Mouse (Mus musculus) hindbrain, embryonic 14.5 days (tissue): ENCODE results near the gene G530012D18Rik. TPM values are rescaled to one million over a fixed set of nuclear protein-coding genes. Genes with fewer than 3 reads are reported as not detected.
"Not testable (repeated sequence)": the region's sequence is repeated elsewhere in the genome, so short reads cannot be mapped to it uniquely, and the experiment has no call there.

ENCODE experiments used
- ATAC-seq: fragments of 200-750 bp; cut with Nextera tagmentation; 2 replicates; pipeline ENCODE4 v1.8.0; 2017; ENCODE audit warnings: moderate number of reproducible peaks, mild to moderate bottlenecking, moderate TSS enrichment, moderate library complexity; ENCODE audit not compliant: low FRiP score
- DNase-seq: peaks from one replicate; pipeline ENCODE4 v3.0.0-alpha.2; 2015; ENCODE audit warnings: low spot score
- H3K27ac ChIP-seq: fragments of 300-500 bp; sonication (generic); 2 replicates; pipeline ENCODE4 v1.5.1; 2014; ENCODE audit warnings: mild to moderate bottlenecking, moderate library complexity
- H3K27me3 ChIP-seq: fragments of 300-500 bp; sonication (generic); 2 replicates; pipeline ENCODE4 v1.6.1; 2014; ENCODE audit warnings: mild to moderate bottlenecking, low read length, mixed read lengths; ENCODE audit not compliant: control insufficient read depth, insufficient read depth
- H3K36me3 ChIP-seq: fragments of 300-500 bp; sonication (generic); replicated peaks from 2 replicates; pipeline ENCODE4 v1.6.1; 2014; ENCODE audit not compliant: control insufficient read depth, insufficient read depth
- H3K4me1 ChIP-seq: fragments of 300-500 bp; sonication (generic); replicated peaks from 2 replicates; pipeline ENCODE4 v1.6.1; 2014; ENCODE audit warnings: antibody characterized with exemption, low read length, mixed read lengths; ENCODE audit not compliant: control insufficient read depth, insufficient read depth
- H3K4me2 ChIP-seq: fragments of 300-500 bp; sonication (generic); replicated peaks from 2 replicates; pipeline ENCODE4 v1.6.1; 2014; ENCODE audit warnings: mild to moderate bottlenecking, moderate library complexity
- H3K4me3 ChIP-seq: fragments of 300-500 bp; sonication (generic); replicated peaks from 2 replicates; pipeline ENCODE4 v1.5.1; 2014; ENCODE audit warnings: mild to moderate bottlenecking, low read length
- H3K9ac ChIP-seq: fragments of 300-500 bp; sonication (generic); 2 replicates; pipeline ENCODE4 v1.6.1; 2014
- H3K9me3 ChIP-seq: fragments of 300-500 bp; sonication (generic); 2 replicates; pipeline ENCODE4 v1.6.1; 2016; ENCODE audit warnings: low read length; ENCODE audit not compliant: control insufficient read depth
- WGBS: fragments of 180-500 bp; shearing (Covaris S2); extraction: QIAGEN DNeasy Blood & Tissue Kit; methylation state at CpG from one replicate; pipeline ENCODE4 v1.1.7; 2014; 5-methylcytosine and 5-hydroxymethylcytosine counted together
- polyA plus RNA-seq: library from polyadenylated mRNA; unstranded; fragments of >200 nt; fragmentation: Nextera tagmentation; extraction: Ambion mirVana; gene quantifications from 2 replicates; pipeline ENCODE4 v1.2.1, GENCODE M21; 2014

The G530012D18Rik gene
- polyA plus RNA-seq, 1 experiment from 2014 or later = not detected

DNA sequence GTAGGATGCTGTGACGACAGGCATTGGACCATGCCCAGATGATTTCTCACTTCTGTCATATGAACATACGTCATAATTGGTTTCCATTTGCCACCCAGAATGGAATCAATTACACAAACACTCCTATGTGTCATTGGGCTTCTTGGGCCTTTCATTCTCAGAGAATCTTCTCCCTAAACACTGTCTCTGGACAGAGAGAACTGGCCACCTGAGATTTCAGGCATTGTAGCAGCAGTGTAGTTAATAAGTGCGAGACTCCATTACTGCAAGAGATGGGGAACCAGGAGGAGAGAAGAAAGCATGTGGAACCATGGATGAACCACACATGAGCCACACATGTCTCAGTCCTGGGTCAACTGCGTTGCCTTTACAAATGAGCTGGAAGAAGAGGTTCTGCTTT lies 32.9 kb downstream of the G530012D18Rik start:
- DNase-seq, H3K4me3 ChIP-seq, H3K27me3 ChIP-seq, H3K9ac ChIP-seq, H3K27ac ChIP-seq, H3K4me2 ChIP-seq, ATAC-seq, H3K36me3 ChIP-seq, H3K9me3 ChIP-seq, H3K4me1 ChIP-seq: not testable (repeated sequence)
- 74% methylated on average over 3 of the region's 4 CpGs for whole genome bisulfite sequencing

GRCm38 (mm10) chr1:85610581-85610980 lies 35.1 kb downstream of the G530012D18Rik start:
- H3K4me3 ChIP-seq, DNase-seq, H3K9ac ChIP-seq, H3K4me1 ChIP-seq, H3K36me3 ChIP-seq, ATAC-seq, H3K27me3 ChIP-seq, H3K9me3 ChIP-seq, H3K27ac ChIP-seq, H3K4me2 ChIP-seq: not testable (repeated sequence)
- WGBS = no CpG with 5 or more reads among the region's 4 CpGs

DNA sequence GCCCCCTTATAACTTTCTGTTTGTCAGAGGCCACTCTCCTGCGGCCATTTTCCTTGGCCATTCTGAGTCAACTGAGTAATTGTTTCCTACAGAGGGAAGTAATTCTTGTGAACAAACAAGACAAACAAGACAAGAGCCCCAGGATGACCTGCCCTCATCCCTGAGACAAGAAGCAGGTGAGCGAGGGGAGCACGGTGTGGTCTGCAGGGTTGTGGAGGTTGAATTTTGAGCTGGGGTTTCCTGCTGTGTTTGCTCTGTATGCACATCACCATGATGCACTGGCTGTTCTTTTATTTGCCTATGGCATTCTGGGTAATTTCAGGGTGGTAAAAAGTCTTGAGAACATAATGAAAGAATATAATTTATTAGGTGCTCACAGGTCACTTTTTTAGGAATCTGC lies 39.6 kb downstream of the G530012D18Rik start:
- H3K9ac ChIP-seq, H3K4me1 ChIP-seq, ATAC-seq, H3K4me3 ChIP-seq, H3K36me3 ChIP-seq, H3K27ac ChIP-seq, DNase-seq, H3K9me3 ChIP-seq, H3K27me3 ChIP-seq, H3K4me2 ChIP-seq: not testable (repeated sequence)
- 93% methylated on average over 3 of the region's 3 CpGs for WGBS

DNA sequence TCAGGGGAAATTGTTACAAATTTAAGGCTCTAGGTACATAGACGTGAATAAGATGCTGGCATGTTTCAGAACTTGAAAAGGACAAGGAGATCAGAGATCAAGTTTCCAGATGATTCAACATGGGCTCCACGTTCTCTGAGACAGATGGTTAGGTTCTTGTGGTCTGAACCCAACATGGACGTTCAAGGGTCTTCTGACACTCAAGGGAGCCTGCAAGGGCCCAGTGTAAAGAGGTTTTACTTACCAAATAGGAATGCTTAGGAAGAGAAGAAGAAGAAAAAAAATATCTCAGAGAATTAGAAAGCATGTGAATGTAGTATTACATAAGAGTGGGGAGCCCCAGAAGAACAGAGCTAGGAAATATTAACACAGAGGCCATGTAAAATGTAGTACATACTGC lies 40.3 kb downstream of the G530012D18Rik start:
- H3K36me3 ChIP-seq, DNase-seq, H3K4me3 ChIP-seq, H3K9me3 ChIP-seq, H3K27ac ChIP-seq, ATAC-seq, H3K4me2 ChIP-seq, H3K9ac ChIP-seq, H3K4me1 ChIP-seq, H3K27me3 ChIP-seq: not testable (repeated sequence)
- WGBS = 63% methylated on average over 3 of the region's 3 CpGs

- not testable (repeated sequence) for H3K4me2 ChIP-seq, H3K4me3 ChIP-seq, H3K27ac ChIP-seq, H3K27me3 ChIP-seq, ATAC-seq, H3K36me3 ChIP-seq, DNase-seq, H3K4me1 ChIP-seq, H3K9ac ChIP-seq, H3K9me3 ChIP-seq
- WGBS = 74% methylated on average over 4 of the region's 5 CpGs
Observed at GRCm38 (mm10) chr1:85617161-85617560, 41.7 kb downstream of the G530012D18Rik start.

DNA sequence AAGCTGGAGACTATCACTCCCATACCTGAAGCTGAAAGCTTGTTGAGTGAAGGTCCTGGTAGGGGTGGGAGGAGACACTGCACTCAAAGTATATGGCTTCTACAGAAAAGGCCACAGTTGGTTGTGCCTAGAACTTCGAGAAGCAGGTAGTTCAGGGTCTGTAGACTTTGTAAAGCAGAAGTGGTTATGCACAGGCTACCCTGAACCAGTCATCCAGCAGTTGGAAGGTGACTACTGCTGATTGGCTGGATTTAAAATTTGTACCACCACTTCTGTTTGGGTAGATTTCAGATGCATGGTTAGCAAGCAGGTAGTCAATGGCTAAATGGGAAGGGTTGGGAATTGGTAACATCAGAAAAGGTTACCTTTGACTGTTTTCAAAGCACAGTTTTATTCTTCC lies 43.2 kb downstream of the G530012D18Rik start:
- H3K36me3 ChIP-seq, H3K4me3 ChIP-seq, H3K4me2 ChIP-seq, ATAC-seq, H3K27me3 ChIP-seq, DNase-seq, H3K9me3 ChIP-seq, H3K4me1 ChIP-seq, H3K27ac ChIP-seq, H3K9ac ChIP-seq: not testable (repeated sequence)
- whole genome bisulfite sequencing = 69% methylated on average over 1 of the region's 1 CpGs

Other genes starting within 250 kb of the G530012D18Rik start
- 0.40 and 0.63 TPM in 2 replicates for gene Sp110, start 23.1 kb downstream of the G530012D18Rik start, polyA plus RNA-seq
- gene Sp140, start 24.7 kb downstream of the G530012D18Rik start, polyA plus RNA-seq = 0.39 and 0.67 TPM in 2 replicates
- 0.27 and 0.48 TPM in 2 replicates for gene Sp100, start 74.3 kb downstream of the G530012D18Rik start, polyA plus RNA-seq
- 0.19 and 0.27 TPM in 2 replicates for gene A630001G21Rik, start 203.0 kb downstream of the G530012D18Rik start, polyA plus RNA-seq
- gene Cab39, start 217.8 kb downstream of the G530012D18Rik start, polyA plus RNA-seq = 77.8 and 91.9 TPM in 2 replicates